Mouse (Mus musculus): Measurements from ENCODE around the gene Kcnj14. TPM values are rescaled to one million over a fixed set of nuclear protein-coding genes. Genes with fewer than 3 reads are reported as not detected.

Kcnj14 gene
- total RNA-seq, 2 experiments from 2014 or later, result 1.4 to 2.6 TPM

DNA sequence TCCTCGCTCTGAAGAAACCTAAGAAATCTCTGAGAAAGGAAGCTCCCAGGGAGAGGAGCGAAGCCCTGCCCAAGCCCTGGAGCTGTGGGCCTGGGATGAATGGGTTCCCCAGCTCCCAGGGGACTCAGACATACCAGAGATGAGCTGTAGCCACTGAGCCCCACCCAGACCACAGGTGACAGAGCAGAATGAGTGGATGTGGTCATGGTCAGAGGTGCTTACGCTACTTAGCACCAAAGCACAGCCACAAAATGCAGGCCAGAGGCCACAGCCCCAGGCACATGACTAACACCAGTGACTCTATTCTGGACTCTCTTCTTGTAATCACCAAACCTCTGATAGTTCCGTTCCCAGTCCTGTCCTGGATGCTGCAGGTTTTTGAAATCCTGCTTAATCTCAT lies 53.5 kb downstream of the Kcnj14 start:
- DNase-seq (ENCODE audit: extremely low spot score in 1 of 2, low spot score in 1 of 2), result no peak

- no peak for DNase-seq (ENCODE audit: extremely low spot score in 1 of 2, low spot score in 1 of 2)
Observed at GRCm38 (mm10) chr7:45770427-45771082, 54.0 kb downstream of the Kcnj14 start.

DNA sequence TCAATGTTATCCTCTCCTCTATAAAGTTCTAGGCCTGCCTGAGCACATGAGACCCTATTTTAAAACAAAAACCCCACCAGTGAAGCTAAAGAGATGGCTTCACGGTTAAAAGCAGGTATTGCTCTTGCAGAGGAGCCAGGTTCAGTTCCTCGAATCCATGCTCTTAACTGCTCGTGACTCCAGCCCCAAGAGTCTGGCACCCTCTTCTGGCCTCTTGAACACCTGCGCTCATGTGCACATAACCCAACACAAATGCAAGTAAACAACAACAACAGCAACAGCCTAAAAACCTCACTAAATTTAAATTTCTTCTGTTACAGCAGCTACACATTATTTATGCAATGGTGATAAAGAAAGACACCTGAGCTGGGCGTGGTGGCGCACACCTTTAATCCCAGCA lies 57.1 kb downstream of the Kcnj14 start:
- DNase-seq (ENCODE audit: extremely low spot score in 1 of 2, low spot score in 1 of 2), result no peak

DNA sequence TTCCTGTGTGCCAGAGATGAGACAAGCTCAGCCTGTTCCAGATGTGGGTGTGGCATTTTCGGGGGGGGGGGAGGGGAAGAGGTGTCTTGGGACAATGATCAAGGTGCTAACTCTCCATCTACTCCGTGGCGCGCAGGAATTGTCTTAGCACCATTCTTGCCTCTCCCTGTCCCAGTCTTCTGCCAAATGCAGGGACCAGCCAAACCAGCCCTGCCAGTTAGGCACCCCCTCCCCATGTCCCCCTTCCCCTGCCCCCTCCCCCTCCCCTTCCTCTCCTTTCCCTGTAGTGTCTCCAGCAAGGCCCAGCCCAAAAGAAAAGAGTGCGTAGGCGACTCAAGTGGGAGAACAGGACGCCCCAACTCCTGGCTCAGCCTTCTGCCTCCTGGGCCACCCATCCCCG lies 57.8 kb downstream of the Kcnj14 start:
- DNase-seq (ENCODE audit: extremely low spot score in 1 of 2, low spot score in 1 of 2), result no peak

Other genes starting within 250 kb of the Kcnj14 start
- not detected for gene Fgf21, start 209.3 kb downstream of the Kcnj14 start, total RNA-seq (2021)
- gene Fut1, start 207.5 kb downstream of the Kcnj14 start, total RNA-seq (2021), result not detected
- not detected for gene Izumo1, start 203.0 kb downstream of the Kcnj14 start, total RNA-seq (2021)
- gene Rasip1, start 197.3 kb downstream of the Kcnj14 start, total RNA-seq (2021), result 1 to 10 TPM; 6.1 to 6.5 TPM
- gene Mamstr, start 184.8 kb downstream of the Kcnj14 start, total RNA-seq (2021), result 1 to 10 TPM; 3.1 to 3.4 TPM
- under 1 TPM; 0.31 to 0.32 TPM for gene Fut2, start 158.4 kb downstream of the Kcnj14 start, total RNA-seq (2021)
- gene Ntn5, start 140.8 kb downstream of the Kcnj14 start, total RNA-seq (2021), result 1 to 10 TPM; 3.4 to 4.5 TPM
- under 1 TPM; 0.80 to 0.86 TPM for gene Sec1, start 130.4 kb downstream of the Kcnj14 start, total RNA-seq (2021)
- gene Car11, start 124.9 kb downstream of the Kcnj14 start, total RNA-seq (2021), result 100 to 1,000 TPM; 164 to 190 TPM
- gene Dbp, start 119.7 kb downstream of the Kcnj14 start, total RNA-seq (2021), result 10 to 100 TPM; 65.3 to 80.4 TPM
- 100 to 1,000 TPM; 342 to 393 TPM for gene Rpl18, start 109.3 kb downstream of the Kcnj14 start, total RNA-seq (2021)
- 10 to 100 TPM; 33.7 to 34.7 TPM for gene Sphk2, start 106.8 kb downstream of the Kcnj14 start, total RNA-seq (2021)
- under 1 TPM; 0.12 to 0.21 TPM for gene Fam83e, start 103.6 kb downstream of the Kcnj14 start, total RNA-seq (2021)
- gene Spaca4, start 99.0 kb downstream of the Kcnj14 start, total RNA-seq (2021), result not detected
- gene Lmtk3, start 41.0 kb downstream of the Kcnj14 start, total RNA-seq (2021), result 100 to 1,000 TPM; 256 to 314 TPM
- gene Sult2b1, start 40.1 kb downstream of the Kcnj14 start, total RNA-seq (2021), result 1 to 10 TPM; 6.8 to 9.1 TPM
- 100 to 1,000 TPM; 153 to 154 TPM for gene Cyth2, start 10.2 kb downstream of the Kcnj14 start, total RNA-seq (2021)
- gene Grwd1, start 6.2 kb upstream of the Kcnj14 start, total RNA-seq (2021), result 10 to 100 TPM; 20.0 to 20.8 TPM
- gene Kdelr1, start 48.0 kb upstream of the Kcnj14 start, total RNA-seq (2021), result 10 to 100 TPM; 74.9 to 75.2 TPM
- gene Grin2d, start 53.6 kb upstream of the Kcnj14 start, total RNA-seq (2021), result 10 to 100 TPM; 11.2 to 12.7 TPM
- not detected for gene Syngr4, start 71.9 kb upstream of the Kcnj14 start, total RNA-seq (2021)
- 10 to 100 TPM; 22.5 to 24.6 TPM for gene Tmem143, start 72.2 kb upstream of the Kcnj14 start, total RNA-seq (2021)
- gene Emp3, start 96.6 kb upstream of the Kcnj14 start, total RNA-seq (2021), result 1 to 10 TPM; 2.2 to 2.5 TPM
- gene Ccdc114, start 99.3 kb upstream of the Kcnj14 start, total RNA-seq (2021), result 1 to 10 TPM; 3.1 to 3.2 TPM
- gene Abcc6, start 205.5 kb upstream of the Kcnj14 start, total RNA-seq (2021), result 1 to 10 TPM; 2.3 to 4.3 TPM
- 100 to 1,000 TPM; 103 to 109 TPM for gene Nomo1, start 208.9 kb upstream of the Kcnj14 start, total RNA-seq (2021)